Mouse (Mus musculus): ENCODE measurements around the gene Sumo1. TPM values are rescaled to one million over a fixed set of nuclear protein-coding genes. Genes with fewer than 3 reads are reported as not detected.
A peak's percentile ranks its signal among the peaks of the same experiment; 100 is the strongest.
"Not testable (repeated sequence)": the region's sequence is repeated elsewhere in the genome, so short reads cannot be mapped to it uniquely, and the experiment has no call there.

The Sumo1 gene
- polyA plus RNA-seq, 1 experiment from 2014 or later = 333 TPM

GRCm38 (mm10) chr1:59668871-59669270 is 1.8 kb downstream of the Sumo1 start:
- H3K27ac ChIP-seq (replicated peaks) = no peak overlapping the region
- peak overlapping the region; percentile 82 for H3K4me2 ChIP-seq
- WGBS = 94% methylated on average over 2 of the region's 2 CpGs
- no peaks in the 10 kb centered on the region for H3K36me3 ChIP-seq
- no peaks in the 10 kb centered on the region for H3K9me3 ChIP-seq (replicated peaks)
- no peaks in the 10 kb centered on the region for H3K27me3 ChIP-seq (replicated peaks)
- no peak for ATAC-seq (ENCODE audit: low FRiP score)
- no peak overlapping the region for H3K9ac ChIP-seq (replicated peaks)
- no peak overlapping the region for H3K4me3 ChIP-seq (replicated peaks)
- peaks cover 28% of the 10 kb centered on the region for H3K4me1 ChIP-seq

GRCm38 (mm10) chr1:59663456-59664135 is 7.0 kb downstream of the Sumo1 start:
- no peaks in the 10 kb centered on the region for H3K9me3 ChIP-seq (replicated peaks)
- ATAC-seq (ENCODE audit: low FRiP score) = no peak
- no peaks in the 10 kb centered on the region for H3K27me3 ChIP-seq (replicated peaks)
- H3K9ac ChIP-seq (replicated peaks) = no peak overlapping the region
- H3K4me1 ChIP-seq = peaks cover 8% of the 10 kb centered on the region
- H3K27ac ChIP-seq (replicated peaks) = no peak overlapping the region
- 84% methylated on average over 3 of the region's 3 CpGs for WGBS
- H3K36me3 ChIP-seq = no peaks in the 10 kb centered on the region
- no peak overlapping the region for H3K4me2 ChIP-seq
- H3K4me3 ChIP-seq (replicated peaks) = no peak overlapping the region

- WGBS = 90% methylated on average over 7 of the region's 7 CpGs
- H3K4me2 ChIP-seq = no peak overlapping the region
- H3K36me3 ChIP-seq = peaks cover 12% of the 10 kb centered on the region
- H3K9ac ChIP-seq (replicated peaks) = no peak overlapping the region
- H3K4me1 ChIP-seq = no peaks in the 10 kb centered on the region
- no peak for ATAC-seq (ENCODE audit: low FRiP score)
- H3K4me3 ChIP-seq (replicated peaks) = no peak overlapping the region
- H3K9me3 ChIP-seq (replicated peaks) = no peaks in the 10 kb centered on the region
- H3K27ac ChIP-seq (replicated peaks) = no peak overlapping the region
- H3K27me3 ChIP-seq (replicated peaks) = no peaks in the 10 kb centered on the region
Measured at GRCm38 (mm10) chr1:59656244-59657171, 14.1 kb downstream of the Sumo1 start.

GRCm38 (mm10) chr1:59653243-59653911 is 17.3 kb downstream of the Sumo1 start:
- H3K36me3 ChIP-seq = peaks cover 24% of the 10 kb centered on the region
- no peaks in the 10 kb centered on the region for H3K4me1 ChIP-seq
- H3K9ac ChIP-seq (replicated peaks) = no peak overlapping the region
- H3K4me3 ChIP-seq (replicated peaks) = no peak overlapping the region
- WGBS = 95% methylated on average over 3 of the region's 3 CpGs
- no peak overlapping the region for H3K27ac ChIP-seq (replicated peaks)
- no peaks in the 10 kb centered on the region for H3K9me3 ChIP-seq (replicated peaks)
- no peak overlapping the region for H3K4me2 ChIP-seq
- no peak for ATAC-seq (ENCODE audit: low FRiP score)
- H3K27me3 ChIP-seq (replicated peaks) = no peaks in the 10 kb centered on the region

GRCm38 (mm10) chr1:59651201-59651819 is 19.3 kb downstream of the Sumo1 start:
- no peak overlapping the region for H3K4me3 ChIP-seq (replicated peaks)
- ATAC-seq (ENCODE audit: low FRiP score) = no peak
- 93% methylated on average over 3 of the region's 3 CpGs for WGBS
- peaks cover 29% of the 10 kb centered on the region for H3K36me3 ChIP-seq
- H3K4me2 ChIP-seq = no peak overlapping the region
- no peaks in the 10 kb centered on the region for H3K27me3 ChIP-seq (replicated peaks)
- H3K9ac ChIP-seq (replicated peaks) = no peak overlapping the region
- no peaks in the 10 kb centered on the region for H3K4me1 ChIP-seq
- H3K9me3 ChIP-seq (replicated peaks) = no peaks in the 10 kb centered on the region
- H3K27ac ChIP-seq (replicated peaks) = no peak overlapping the region

- H3K36me3 ChIP-seq = peaks cover 37% of the 10 kb centered on the region
- 93% methylated on average over 2 of the region's 2 CpGs for WGBS
Measured at GRCm38 (mm10) chr1:59646502-59646901, 24.1 kb downstream of the Sumo1 start.

GRCm38 (mm10) chr1:59642488-59642887 is 28.1 kb downstream of the Sumo1 start:
- no peak for ATAC-seq (ENCODE audit: low FRiP score)
- H3K27ac ChIP-seq (replicated peaks) = no peak overlapping the region
- H3K4me2 ChIP-seq = no peak overlapping the region
- 96% methylated on average over 1 of the region's 1 CpGs for WGBS
- no peaks in the 10 kb centered on the region for H3K27me3 ChIP-seq (replicated peaks)
- no peak overlapping the region for H3K9ac ChIP-seq (replicated peaks)
- no peaks in the 10 kb centered on the region for H3K4me1 ChIP-seq
- peaks cover 29% of the 10 kb centered on the region for H3K36me3 ChIP-seq
- H3K9me3 ChIP-seq (replicated peaks) = no peaks in the 10 kb centered on the region
- H3K4me3 ChIP-seq (replicated peaks) = no peak overlapping the region

More at GRCm38 (mm10) chr1:59646502-59646901, 24.1 kb downstream of the Sumo1 start:
- H3K4me1 ChIP-seq; H3K27me3 ChIP-seq (replicated peaks); H3K27ac ChIP-seq (replicated peaks); H3K9me3 ChIP-seq (replicated peaks); H3K9ac ChIP-seq (replicated peaks); H3K4me3 ChIP-seq (replicated peaks); H3K4me2 ChIP-seq; ATAC-seq (ENCODE audit: low FRiP score): not testable (repeated sequence)

- Histone ChIP-seq H3K4me3 (replicated peaks) (no peak overlapping the region), H3K27ac (replicated peaks) (no peak overlapping the region), H3K27me3 (replicated peaks) (no peaks in the 10 kb centered on the region), H3K9me3 (replicated peaks) (no peaks in the 10 kb centered on the region), H3K4me1 (no peaks in the 10 kb centered on the region), H3K4me2 (no peak overlapping the region), H3K9ac (replicated peaks) (no peak overlapping the region), H3K36me3 (peaks cover 19% of the 10 kb centered on the region)
- WGBS = 84% methylated on average over 3 of the region's 3 CpGs
- ATAC-seq (ENCODE audit: low FRiP score) = no peak
Measured at GRCm38 (mm10) chr1:59638371-59638770, 32.3 kb downstream of the Sumo1 start.

GRCm38 (mm10) chr1:59636349-59636748 is 34.3 kb downstream of the Sumo1 start:
- no peak overlapping the region for H3K4me3 ChIP-seq (replicated peaks)
- no peak overlapping the region for H3K27ac ChIP-seq (replicated peaks)
- no peaks in the 10 kb centered on the region for H3K27me3 ChIP-seq (replicated peaks)
- H3K9me3 ChIP-seq (replicated peaks) = no peaks in the 10 kb centered on the region
- no peak for ATAC-seq (ENCODE audit: low FRiP score)
- WGBS = 81% methylated on average over 1 of the region's 1 CpGs
- 0 out of 2 replicates have a peak, but pooled peaks cover 7% of the 10 kb centered on the region for H3K36me3 ChIP-seq
- no peaks in the 10 kb centered on the region for H3K4me1 ChIP-seq
- no peak overlapping the region for H3K4me2 ChIP-seq
- H3K9ac ChIP-seq (replicated peaks) = no peak overlapping the region

- WGBS = 43% methylated on average over 6 of the region's 6 CpGs
- H3K9me3 ChIP-seq (replicated peaks) = no peaks in the 10 kb centered on the region
- H3K36me3 ChIP-seq = no peaks in the 10 kb centered on the region
- H3K4me3 ChIP-seq (replicated peaks) = no peak overlapping the region
- no peak overlapping the region for H3K4me2 ChIP-seq
- no peaks in the 10 kb centered on the region for H3K4me1 ChIP-seq
- ATAC-seq (ENCODE audit: low FRiP score) = no peak
- H3K27me3 ChIP-seq (replicated peaks) = no peaks in the 10 kb centered on the region
- no peak overlapping the region for H3K27ac ChIP-seq (replicated peaks)
- H3K9ac ChIP-seq (replicated peaks) = no peak overlapping the region
Measured at GRCm38 (mm10) chr1:59633056-59633455, 37.6 kb downstream of the Sumo1 start.

- H3K4me3 ChIP-seq (replicated peaks) = no peak overlapping the region
- WGBS = 88% methylated on average over 5 of the region's 5 CpGs
Measured at GRCm38 (mm10) chr1:59631986-59632659, 38.5 kb downstream of the Sumo1 start.

More at GRCm38 (mm10) chr1:59631986-59632659, 38.5 kb downstream of the Sumo1 start:
- Histone ChIP-seq H3K27ac (replicated peaks) (no peak overlapping the region), H3K4me1 (no peaks in the 10 kb centered on the region), H3K9ac (replicated peaks) (no peak overlapping the region), H3K9me3 (replicated peaks) (no peaks in the 10 kb centered on the region), H3K4me2 (no peak overlapping the region), H3K27me3 (replicated peaks) (no peaks in the 10 kb centered on the region), H3K36me3 (no peaks in the 10 kb centered on the region)
- ATAC-seq (ENCODE audit: low FRiP score) = no peak

All from neural tube, embryonic 15.5 days (tissue).